Mouse (Mus musculus): ENCODE results near the gene Tmem151b.
A peak's percentile ranks its signal among the peaks of the same experiment; 100 is the strongest.

Tmem151b gene

GRCm38 (mm10) chr17:45563216-45563615 lies 13.7 kb upstream of the Tmem151b start:
- DNase-seq, result peak; percentile 60

GRCm38 (mm10) chr17:45559732-45560525 lies 10.5 kb upstream of the Tmem151b start:
- DNase-seq, result peak; percentile 85

- DNase-seq, result peak; percentile 60
Measured at GRCm38 (mm10) chr17:45557998-45558862, 8.8 kb upstream of the Tmem151b start.

GRCm38 (mm10) chr17:45557246-45557824 lies 7.9 kb upstream of the Tmem151b start:
- DNase-seq, result peak; percentile 45

- no peak for DNase-seq
Measured at GRCm38 (mm10) chr17:45556514-45557245, 7.2 kb upstream of the Tmem151b start.

GRCm38 (mm10) chr17:45556107-45556489 lies 6.6 kb upstream of the Tmem151b start:
- DNase-seq, result peak; percentile 64

GRCm38 (mm10) chr17:45555452-45556106 lies 6.1 kb upstream of the Tmem151b start, which contains the start of gene Nfkbie:
Nfkbie (plus strand) TSS chr17:45555703.
- peak; percentile 91 for DNase-seq

GRCm38 (mm10) chr17:45554420-45554819 lies 4.9 kb upstream of the Tmem151b start:
- DNase-seq, result peak; percentile 34

- peak; percentile 51 for DNase-seq
Measured at GRCm38 (mm10) chr17:45553065-45553464, 3.6 kb upstream of the Tmem151b start.

- DNase-seq, result peak; percentile 85
Measured at GRCm38 (mm10) chr17:45551816-45552451, 2.5 kb upstream of the Tmem151b start.

GRCm38 (mm10) chr17:45551249-45551796 lies 1.8 kb upstream of the Tmem151b start:
- peak; percentile 51 for DNase-seq

- DNase-seq, result peak; percentile 68
Measured at GRCm38 (mm10) chr17:45550253-45550652, 776 bp upstream of the Tmem151b start.

- DNase-seq, result peak; percentile 82
Measured at GRCm38 (mm10) chr17:45548541-45549512, 650 bp downstream of the Tmem151b start.

GRCm38 (mm10) chr17:45547461-45548190 lies 1.9 kb downstream of the Tmem151b start:
- DNase-seq, result peak; percentile 69

- peak; percentile 84 for DNase-seq
Measured at GRCm38 (mm10) chr17:45546941-45547340, 2.5 kb downstream of the Tmem151b start.

- peak; percentile 65 for DNase-seq
Measured at GRCm38 (mm10) chr17:45545278-45545961, 4.1 kb downstream of the Tmem151b start.

- DNase-seq, result peak; percentile 66
Measured at GRCm38 (mm10) chr17:45544873-45545277, 4.6 kb downstream of the Tmem151b start.

Measured in cerebellum, adult 11-12 months (tissue).